Mouse (Mus musculus) ES-CJ7 (cell line): ENCODE data around the gene Nell2.

Experiments used
- DNase-seq: peaks from one replicate; pipeline ENCODE4 v3.0.0; 2011; ENCODE audit warnings: low read depth, low spot score

Gene Nell2

GRCm38 (mm10) chr15:95334323-95335296 lies 193.7 kb downstream of the Nell2 start:
- no peak for DNase-seq

DNA sequence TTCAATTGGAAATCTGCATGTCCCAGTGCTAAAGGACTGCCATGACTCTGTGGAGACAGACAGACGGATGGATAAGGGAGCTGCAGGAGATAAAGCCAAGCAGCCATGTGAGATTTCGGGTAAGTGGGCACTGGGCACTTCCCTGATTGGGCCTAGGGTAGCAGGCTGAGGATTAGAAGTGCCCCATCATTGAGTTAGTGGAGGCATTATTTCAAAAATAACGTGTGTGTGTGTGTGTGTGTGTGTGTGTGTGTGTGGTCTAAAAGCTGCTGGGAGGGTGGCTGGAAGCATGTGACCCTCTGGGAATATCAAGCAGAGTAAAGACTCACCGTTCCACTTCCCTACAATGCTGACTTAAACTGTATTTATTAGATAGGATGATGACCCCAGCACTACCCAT lies 195.1 kb downstream of the Nell2 start:
- no peak for DNase-seq

DNA sequence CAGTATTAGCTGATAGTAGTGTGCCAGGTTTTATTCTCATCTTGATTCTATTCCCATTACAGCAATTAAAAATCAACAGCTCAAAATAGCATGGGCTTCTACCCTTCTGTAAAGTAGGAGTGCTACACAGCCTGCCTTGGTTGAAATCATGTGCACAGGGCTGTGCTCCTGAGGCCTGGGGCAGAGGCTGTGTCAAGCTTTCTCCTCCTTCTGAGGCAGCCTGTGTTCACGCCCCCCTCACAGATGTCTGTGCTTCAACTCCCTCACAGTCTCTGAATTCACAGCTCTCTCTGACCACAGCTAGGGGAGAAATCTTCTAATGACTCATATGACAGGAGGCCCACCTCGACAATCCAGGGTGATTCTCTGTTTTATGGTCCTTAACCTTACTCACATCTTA lies 197.4 kb downstream of the Nell2 start:
- DNase-seq = no peak

GRCm38 (mm10) chr15:95322744-95323143 lies 205.6 kb downstream of the Nell2 start:
- no peak for DNase-seq

DNA sequence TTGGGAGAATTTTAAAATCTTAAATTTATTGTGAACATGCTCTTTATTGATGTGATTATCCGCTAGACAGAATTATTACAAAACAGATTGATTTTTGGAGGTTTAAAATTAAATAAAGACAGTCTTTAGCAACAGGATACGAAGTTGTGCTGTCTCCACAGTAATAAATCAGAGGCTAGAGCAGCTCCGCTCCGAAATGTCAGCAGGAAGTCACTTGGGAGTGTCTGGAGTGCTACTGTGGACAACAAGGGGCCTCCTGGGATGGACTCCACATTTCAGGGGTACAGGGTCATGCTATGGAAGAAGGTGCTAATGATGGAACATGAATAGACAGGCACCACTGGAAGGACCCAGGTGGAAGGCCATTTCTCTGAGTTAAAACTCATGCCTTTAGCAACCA lies 211.7 kb downstream of the Nell2 start:
- DNase-seq = no peak

DNA sequence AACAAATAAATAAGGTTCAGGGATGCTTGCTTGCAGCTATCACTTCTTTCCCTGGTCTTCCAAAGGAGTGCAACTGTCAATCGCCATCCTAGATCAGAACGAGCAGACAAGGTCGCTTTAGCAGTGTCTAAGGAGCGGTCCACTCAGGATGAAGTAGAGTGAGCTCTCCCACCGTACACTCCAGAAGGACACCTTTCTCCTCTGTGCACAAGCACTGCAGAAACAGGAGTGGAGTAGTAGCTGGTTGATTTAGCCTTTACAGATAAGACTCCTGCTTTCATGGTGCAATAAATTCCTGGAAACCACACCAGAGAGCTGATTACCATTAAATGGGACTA lies 213.6 kb downstream of the Nell2 start:
- DNase-seq = no peak

GRCm38 (mm10) chr15:95314121-95314807 lies 214.1 kb downstream of the Nell2 start:
- DNase-seq = no peak

DNA sequence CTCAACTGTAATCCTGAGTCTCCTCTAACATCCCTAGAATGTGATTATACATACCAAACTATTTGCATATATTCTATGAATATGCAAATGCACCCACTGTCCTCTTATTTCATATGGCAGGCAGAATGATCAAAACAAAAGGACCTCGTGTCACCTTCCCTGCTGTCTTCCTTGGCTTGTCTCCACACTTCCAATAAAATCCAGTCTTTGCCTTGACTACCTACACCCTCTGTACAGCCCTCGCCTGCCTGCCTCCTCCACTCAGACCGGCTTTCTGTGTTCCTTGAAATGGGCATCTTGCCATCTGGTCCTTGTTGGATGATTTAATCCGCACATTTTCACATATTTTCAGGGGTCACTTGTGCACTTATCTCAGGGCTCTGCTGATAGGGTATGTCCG lies 215.1 kb downstream of the Nell2 start:
- DNase-seq = no peak

DNA sequence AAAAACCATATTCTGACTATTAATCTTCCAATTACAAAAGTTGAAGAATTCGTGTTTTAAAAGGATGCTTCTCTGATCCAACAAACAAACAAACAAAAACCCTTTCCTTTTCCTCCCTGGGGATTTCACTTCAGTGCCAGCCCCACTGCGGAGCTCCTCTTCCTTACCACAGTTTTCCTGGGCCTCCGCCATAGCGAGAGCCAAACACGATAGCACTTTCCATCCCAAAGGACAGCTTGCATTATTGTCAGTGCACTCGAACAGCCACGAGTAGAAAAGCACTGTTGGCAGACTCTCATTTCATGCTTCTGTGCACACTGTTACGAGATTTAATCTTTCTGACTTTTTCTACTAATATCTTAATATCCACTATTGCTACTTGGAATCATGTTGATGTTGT lies 224.3 kb downstream of the Nell2 start:
- no peak for DNase-seq

DNA sequence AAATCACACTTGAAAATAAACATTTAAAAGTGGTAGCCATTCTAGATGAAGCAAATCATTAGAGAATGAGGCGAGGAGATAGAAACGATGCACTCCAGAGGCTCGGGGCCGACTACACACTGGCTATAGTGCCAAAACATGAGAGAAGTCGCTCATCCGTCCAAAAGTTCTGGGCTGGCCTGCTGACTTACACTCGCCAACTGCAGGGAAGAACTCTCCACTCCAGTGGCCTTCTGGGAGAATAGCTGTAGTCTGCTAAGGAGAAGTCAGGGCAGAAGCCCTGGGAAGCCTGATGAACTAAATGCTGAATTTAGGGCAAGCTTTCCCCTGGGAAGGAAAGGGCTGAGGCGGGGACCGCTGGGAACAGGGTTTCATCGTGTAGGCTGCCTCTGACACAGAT lies 231.8 kb downstream of the Nell2 start:
- no peak for DNase-seq

DNA sequence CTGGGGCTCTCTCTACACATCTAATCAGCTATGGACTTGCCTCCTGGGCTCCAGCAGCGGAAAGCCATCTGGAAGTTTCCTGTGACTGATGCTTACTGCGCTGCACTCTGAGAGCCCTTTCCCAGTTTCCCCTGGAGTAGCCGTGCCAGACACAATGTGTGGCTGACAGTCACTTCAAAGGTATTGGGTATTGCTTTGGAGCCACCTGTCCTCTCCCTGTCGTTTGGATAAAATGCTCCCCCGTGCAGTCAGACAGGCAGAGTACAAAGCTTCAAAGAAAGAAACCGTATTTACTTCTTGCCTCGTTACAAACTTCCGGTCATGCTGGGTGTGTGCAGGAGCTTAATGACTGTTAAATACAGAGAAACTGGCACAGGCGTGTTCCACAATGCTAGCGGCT lies 239.3 kb downstream of the Nell2 start:
- no peak for DNase-seq

DNA sequence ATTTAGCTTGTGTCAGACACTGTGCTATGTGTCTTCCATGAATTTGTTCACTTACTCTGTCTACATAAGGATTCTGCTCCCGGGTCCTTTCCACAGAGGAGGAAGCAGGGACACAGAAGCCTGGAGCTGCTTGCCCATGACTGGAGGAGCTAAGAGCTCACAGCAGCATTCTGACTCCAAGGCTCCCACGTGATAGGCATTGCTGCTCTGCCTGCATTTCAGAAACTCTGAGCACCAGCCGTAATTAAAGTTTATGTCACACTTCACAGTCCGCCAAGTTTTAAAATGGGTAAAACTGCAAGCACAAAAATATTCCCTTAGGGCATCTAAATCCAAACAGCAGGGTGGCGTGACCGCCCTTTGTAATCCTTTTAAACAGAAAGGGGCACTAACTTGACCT lies 243.2 kb downstream of the Nell2 start:
- DNase-seq = no peak

- no peak for DNase-seq
Observed at GRCm38 (mm10) chr15:95280986-95281385, 247.4 kb downstream of the Nell2 start.

DNA sequence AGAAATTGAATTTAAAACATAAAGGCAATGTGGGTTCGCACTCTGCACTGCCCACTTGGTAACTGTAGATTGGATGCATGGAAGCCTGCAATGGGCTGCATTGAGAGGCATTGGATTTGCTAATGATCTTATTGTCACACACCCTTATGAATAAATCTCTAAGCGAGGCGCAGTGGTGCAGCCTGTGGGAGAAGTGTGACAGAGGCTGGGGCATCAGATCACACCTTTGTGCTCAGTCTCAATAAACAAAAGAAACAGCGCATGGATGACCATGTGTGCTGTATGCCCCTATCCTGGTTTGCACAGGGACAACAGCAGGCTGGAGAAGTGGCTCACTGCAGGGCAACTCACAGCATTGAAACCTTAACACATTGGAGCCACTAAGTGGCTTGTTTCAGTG lies 250.4 kb downstream of the Nell2 start:
- DNase-seq = no peak

DNA sequence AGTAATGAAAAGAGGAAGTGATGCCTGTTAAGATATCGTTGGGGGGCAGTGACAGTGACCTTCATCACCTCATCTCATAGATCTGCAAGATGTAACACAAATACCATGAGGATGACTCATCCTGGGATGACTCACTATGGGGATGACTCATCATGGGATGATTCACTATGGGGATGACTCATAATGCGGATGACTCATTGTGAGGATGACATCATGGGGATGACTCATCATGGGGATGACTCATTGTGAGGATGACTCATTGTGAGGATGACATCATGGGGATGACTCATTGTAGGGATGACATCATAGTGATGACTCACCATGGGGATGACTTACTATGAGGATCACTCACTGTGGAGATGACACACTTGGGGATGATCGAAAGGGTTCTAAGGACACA lies 251.8 kb downstream of the Nell2 start:
- no peak for DNase-seq

DNA sequence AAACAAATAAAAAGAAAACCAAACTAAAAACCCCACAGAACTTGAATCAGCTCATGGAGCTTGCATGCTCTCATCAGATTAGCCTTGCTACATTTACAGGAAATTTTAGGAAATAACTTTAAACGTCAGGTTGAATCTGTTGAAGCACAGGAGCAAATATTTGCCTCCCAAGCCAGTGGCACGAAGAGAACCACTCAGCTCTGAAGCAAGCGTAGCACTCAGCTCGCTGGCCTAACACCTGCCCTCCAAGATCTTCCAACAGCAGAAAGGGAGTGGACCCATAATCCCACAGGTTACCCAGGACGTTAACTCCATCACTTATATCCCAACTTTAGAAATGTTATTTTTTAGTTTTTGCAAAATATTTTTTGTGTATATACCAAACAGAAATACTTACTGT lies 252.8 kb downstream of the Nell2 start:
- DNase-seq = no peak

DNA sequence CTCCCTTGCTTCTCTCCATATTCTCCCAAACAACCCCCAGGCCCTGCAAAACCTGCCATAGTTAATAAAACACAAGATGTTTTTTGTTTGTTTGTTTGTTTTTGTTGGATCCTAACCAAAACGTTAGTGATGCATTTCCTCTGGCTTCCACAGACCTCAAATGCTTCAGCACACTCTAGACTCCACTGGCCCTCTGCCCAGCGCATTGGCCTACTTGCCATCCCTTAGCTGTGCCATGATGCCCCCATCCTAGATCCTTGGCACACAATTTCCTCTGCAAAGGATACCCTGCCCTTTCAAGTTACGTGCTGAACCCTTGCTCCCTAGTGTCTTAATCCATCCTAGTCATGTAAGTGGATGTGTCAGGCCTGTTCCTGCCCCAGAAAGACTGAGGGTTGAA lies 255.1 kb downstream of the Nell2 start:
- DNase-seq = no peak

GRCm38 (mm10) chr15:95272167-95272566 lies 256.2 kb downstream of the Nell2 start:
- no peak for DNase-seq

DNA sequence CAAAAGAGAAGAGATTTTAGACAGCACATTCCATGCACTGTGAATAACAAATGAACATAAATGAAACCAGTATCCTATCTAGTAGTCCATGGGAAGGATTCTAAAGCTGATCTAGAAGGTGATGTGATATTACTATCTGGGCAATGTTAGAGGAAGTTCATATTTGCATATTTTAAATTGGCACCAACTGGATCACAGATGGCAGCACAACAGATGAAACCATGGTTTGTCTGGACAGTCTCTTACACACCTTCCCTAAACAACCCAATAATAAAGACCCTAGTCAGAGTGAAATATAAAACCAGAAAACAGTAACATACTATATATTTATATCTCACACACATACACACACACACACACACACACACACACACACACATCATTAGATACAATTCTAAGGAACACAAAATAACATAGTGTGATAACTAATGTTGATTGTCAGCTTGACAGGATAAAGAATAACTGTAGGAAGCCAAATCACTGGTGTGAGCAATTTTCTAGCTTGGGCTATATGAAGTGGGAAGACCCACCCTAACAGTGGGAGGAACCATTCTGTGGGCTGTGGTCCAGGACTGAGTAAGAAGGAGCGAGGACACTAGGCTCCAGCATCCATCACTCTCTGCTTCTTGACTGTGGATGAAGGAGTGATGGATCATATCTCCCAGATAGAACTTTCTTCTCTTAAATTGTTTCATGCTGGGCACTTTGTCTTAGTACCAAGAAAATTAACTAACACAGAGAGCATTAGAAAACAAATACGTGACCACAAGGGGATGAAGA lies 268.5 kb downstream of the Nell2 start:
- no peak for DNase-seq

GRCm38 (mm10) chr15:95257131-95257530 lies 271.2 kb downstream of the Nell2 start:
- no peak for DNase-seq

- no peak for DNase-seq
Observed at GRCm38 (mm10) chr15:95245516-95245915, 282.8 kb downstream of the Nell2 start.

GRCm38 (mm10) chr15:95243876-95244275 lies 284.5 kb downstream of the Nell2 start:
- no peak for DNase-seq
